In the genomic region with DNA sequence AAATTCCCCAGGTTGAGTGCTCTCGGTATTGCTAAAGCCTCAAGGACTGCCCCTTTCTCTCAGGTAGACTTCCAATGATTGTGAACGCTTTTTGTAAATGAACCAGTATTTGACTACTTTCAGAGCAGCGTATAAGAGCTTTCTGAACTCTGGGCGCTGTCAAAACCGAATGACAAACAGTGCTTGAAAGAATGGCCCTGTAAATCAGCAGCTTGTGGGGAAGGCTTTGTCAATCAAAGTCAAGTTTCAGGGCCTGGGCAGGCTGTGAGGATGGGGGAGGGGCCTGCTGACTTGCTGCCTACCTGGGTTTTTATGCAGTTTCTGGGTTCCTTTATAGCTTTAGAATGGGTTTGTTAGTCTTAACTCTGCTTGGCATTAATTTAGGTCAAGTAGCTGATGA, we compare ENCODE assay signal across 21 mouse cellular contexts. TPM values are rescaled to one million over a fixed set of nuclear protein-coding genes. Genes with fewer than 3 reads are reported as not detected.
DNase-seq lines count a peak whose midpoint lies in the region; ATAC-seq and TF ChIP-seq lines count a peak whose summit lies in the region.
"Had no signal": no experiment of that assay in that cellular context is flagged by ENCODE, and none has a peak within 500 bp of the region (broad histone marks: within the 10 kb centered on the region; RNA-seq: fewer than 3 reads in every experiment).

No protein-coding gene starts in this region.

- no peaks in the 10 kb centered on the region for H3K36me3 ChIP-seq in kidney, postnatal 0 days (ENCODE audit: insufficient read depth, low read length)
- H3K36me3 ChIP-seq in midbrain, embryonic 14.5 days (ENCODE audit: control insufficient read depth, insufficient read depth, low read length), result no peaks in the 10 kb centered on the region
- H3K36me3 ChIP-seq in midbrain, embryonic 15.5 days (replicated peaks), result no peaks in the 10 kb centered on the region
- H3K36me3 ChIP-seq in stomach, embryonic 14.5 days (ENCODE audit: control insufficient read depth, insufficient read depth, low read length), result no peaks in the 10 kb centered on the region
- H3K36me3 ChIP-seq: embryonic facial prominence, embryonic 15.5 days; hindbrain, embryonic 12.5 days; limb, embryonic 13.5 days; neural tube, embryonic 12.5 days had no signal

- peaks cover 5% of the 10 kb centered on the region; the same call in 1 of the 2 replicates for H3K4me1 ChIP-seq in kidney, postnatal 0 days (replicated peaks; ENCODE audit: insufficient read depth, low read length)
- H3K4me1 ChIP-seq in midbrain, embryonic 14.5 days (ENCODE audit: control insufficient read depth, insufficient read depth, low read length), result 0 out of 2 replicates have a peak, but pooled peaks cover 7% of the 10 kb centered on the region
- peaks cover 6% of the 10 kb centered on the region for H3K4me1 ChIP-seq in midbrain, embryonic 15.5 days
- no peaks in the 10 kb centered on the region for H3K4me1 ChIP-seq in stomach, embryonic 14.5 days (ENCODE audit: control insufficient read depth, insufficient read depth, low read length)

- no peak for DNase-seq in kidney, postnatal 0 days (ENCODE audit: low spot score)
- no peak for DNase-seq in kidney, postnatal 36 days
- peak; percentile 14 for DNase-seq in midbrain, embryonic 14.5 days
- no peak for DNase-seq in right cerebral cortex, adult 2 months (ENCODE audit: low spot score in 2 of 2)
- DNase-seq in gastrocnemius, postnatal 36 days, result no peak
- DNase-seq: cerebellum, adult 11 months; cerebellum, postnatal 10 days; gastrocnemius, adult 2 months; heart, postnatal 10 days; kidney, adult 18-20 months; kidney, postnatal 25 days; layer of hippocampus, adult 9-11 months; right cerebral cortex, adult 18-20 months had no signal

- ATAC-seq in kidney, postnatal 0 days (replicated peaks; ENCODE audit: low FRiP score, low read depth), result no peak
- no peak for ATAC-seq in midbrain, embryonic 14.5 days (ENCODE audit: low FRiP score, low TSS enrichment)
- ATAC-seq in midbrain, embryonic 15.5 days (replicated peaks), result no peak
- peak; percentile 37; the same call in 1 of the 2 replicates for ATAC-seq in stomach, embryonic 14.5 days (ENCODE audit: insufficient number of reproducible peaks, insufficient read depth, low FRiP score, low read depth)

- no peak overlapping the region for H3K4me2 ChIP-seq in kidney, postnatal 0 days (ENCODE audit: low read length)
- H3K4me2 ChIP-seq in midbrain, embryonic 14.5 days (ENCODE audit: low read length), result no peak overlapping the region
- H3K4me2 ChIP-seq in midbrain, embryonic 15.5 days, result no peak overlapping the region
- no peak overlapping the region for H3K4me2 ChIP-seq in stomach, embryonic 14.5 days (replicated peaks; ENCODE audit: low read depth, low read length)
- H3K4me2 ChIP-seq: embryonic facial prominence, embryonic 15.5 days; heart, embryonic 11.5 days; hindbrain, embryonic 12.5 days; limb, embryonic 13.5 days; midbrain, embryonic 11.5 days; neural tube, embryonic 12.5 days had no signal

- TF ChIP-seq CTCF in kidney, postnatal 0 days (IDR thresholded peaks at IDR 0.05; ENCODE audit: low read depth), result no peak

- no peaks in the 10 kb centered on the region for H3K27me3 ChIP-seq in kidney, postnatal 0 days (ENCODE audit: insufficient read depth, low read length)
- no peaks in the 10 kb centered on the region for H3K27me3 ChIP-seq in midbrain, embryonic 14.5 days (ENCODE audit: control insufficient read depth, insufficient read depth, low read length)
- no peaks in the 10 kb centered on the region for H3K27me3 ChIP-seq in midbrain, embryonic 15.5 days (replicated peaks)
- H3K27me3 ChIP-seq in stomach, embryonic 14.5 days (ENCODE audit: control insufficient read depth, insufficient read depth, low read length), result no peaks in the 10 kb centered on the region
- H3K27me3 ChIP-seq: embryonic facial prominence, embryonic 15.5 days; hindbrain, embryonic 12.5 days; limb, embryonic 13.5 days; neural tube, embryonic 12.5 days had no signal

- H3K9ac ChIP-seq in kidney, postnatal 0 days (ENCODE audit: low read depth, low read length), result no peak overlapping the region
- H3K9ac ChIP-seq in midbrain, embryonic 14.5 days (replicated peaks; ENCODE audit: low read length), result no peak overlapping the region
- H3K9ac ChIP-seq in midbrain, embryonic 15.5 days, result no peak overlapping the region
- no peak overlapping the region for H3K9ac ChIP-seq in stomach, embryonic 14.5 days (replicated peaks; ENCODE audit: low read depth, low read length)
- H3K9ac ChIP-seq: embryonic facial prominence, embryonic 15.5 days; hindbrain, embryonic 12.5 days; limb, embryonic 13.5 days; neural tube, embryonic 12.5 days had no signal

- peak overlapping the region; percentile 27; the same call in 1 of the 2 replicates for H3K27ac ChIP-seq in kidney, postnatal 0 days
- no peak overlapping the region for H3K27ac ChIP-seq in midbrain, embryonic 14.5 days (replicated peaks; ENCODE audit: low read depth, low read length)
- H3K27ac ChIP-seq in midbrain, embryonic 15.5 days, result no peak overlapping the region
- no peak overlapping the region for H3K27ac ChIP-seq in stomach, embryonic 14.5 days (ENCODE audit: low read length)
- H3K27ac ChIP-seq: embryonic facial prominence, embryonic 15.5 days; gastrocnemius, adult 2 months; hindbrain, embryonic 12.5 days; limb, embryonic 13.5 days; neural tube, embryonic 12.5 days had no signal

- 36% methylated on average over 5 of the region's 5 CpGs for WGBS in kidney, postnatal 0 days
- 15% methylated on average over 5 of the region's 5 CpGs for WGBS in midbrain, embryonic 14.5 days
- 18% methylated on average over 5 of the region's 5 CpGs for WGBS in midbrain, embryonic 15.5 days
- 28% methylated on average over 5 of the region's 5 CpGs for WGBS in stomach, embryonic 14.5 days

- H3K4me3 ChIP-seq in kidney, postnatal 0 days (replicated peaks; ENCODE audit: low read depth, low read length), result no peak overlapping the region
- no peak overlapping the region for H3K4me3 ChIP-seq in midbrain, embryonic 14.5 days (replicated peaks; ENCODE audit: low read depth, low read length)
- H3K4me3 ChIP-seq in midbrain, embryonic 15.5 days, result no peak overlapping the region
- no peak overlapping the region for H3K4me3 ChIP-seq in stomach, embryonic 14.5 days (ENCODE audit: low read depth, low read length)
- H3K4me3 ChIP-seq: embryonic facial prominence, embryonic 15.5 days; gastrocnemius, adult 2 months; hindbrain, embryonic 12.5 days; limb, embryonic 13.5 days; neural tube, embryonic 12.5 days had no signal

- intact Hi-C loops in gastrocnemius, postnatal 36 days (cut with DNase I), result no loop called here

- no peaks in the 10 kb centered on the region for H3K9me3 ChIP-seq in kidney, postnatal 0 days (replicated peaks; ENCODE audit: low read length)
- H3K9me3 ChIP-seq in midbrain, embryonic 14.5 days (ENCODE audit: control insufficient read depth, low read length), result no peaks in the 10 kb centered on the region
- no peaks in the 10 kb centered on the region for H3K9me3 ChIP-seq in midbrain, embryonic 15.5 days
- H3K9me3 ChIP-seq in stomach, embryonic 14.5 days (ENCODE audit: control insufficient read depth, low read depth, low read length), result no peaks in the 10 kb centered on the region
- H3K9me3 ChIP-seq: embryonic facial prominence, embryonic 15.5 days; hindbrain, embryonic 12.5 days; limb, embryonic 13.5 days; neural tube, embryonic 12.5 days had no signal

RNA-seq across cellular contexts. Expression of gene Fmnl2, which starts 56.1 kb away (rescaled TPM):
- 8.0 and 8.5 TPM in 2 replicates for polyA plus RNA-seq in kidney, postnatal 0 days (2015; fragmentation: Nextera tagmentation; extraction: Ambion mirVana)
- 17.2 and 18.1 TPM in 2 replicates for polyA plus RNA-seq in midbrain, embryonic 14.5 days (2014; fragmentation: Nextera tagmentation; extraction: Ambion mirVana)
- 10.2 and 10.7 TPM in 2 replicates for polyA plus RNA-seq in midbrain, embryonic 15.5 days (2015; fragmentation: Nextera tagmentation; extraction: Ambion mirVana)
- 9.6 and 10.2 TPM in 2 replicates for polyA plus RNA-seq in stomach, embryonic 14.5 days (2014; fragmentation: Nextera tagmentation; extraction: Ambion mirVana)
- 1 to 10 TPM; 4.3 to 6.0 TPM for total RNA-seq in gastrocnemius, postnatal 36 days (2021)
